ENCODE assay signal across 8 mouse cellular contexts in genomic region chr5:23788390-23788830, GRCm38 (mm10). TPM values are rescaled to one million over a fixed set of nuclear protein-coding genes. Genes with fewer than 3 reads are reported as not detected.
DNase-seq lines count a peak whose midpoint lies in the region; ATAC-seq lines count a peak whose summit lies in the region.
"Had no signal": no experiment of that assay in that cellular context is flagged by ENCODE, and none has a peak within 500 bp of the region (broad histone marks: within the 10 kb centered on the region; RNA-seq: fewer than 3 reads in every experiment).

No protein-coding gene starts in this region.

- no peak for ATAC-seq in lung, embryonic 16.5 days (ENCODE audit: low read depth)
- ATAC-seq in limb, embryonic 13.5 days (ENCODE audit: low FRiP score, low read depth), result no peak
- no peak for ATAC-seq in stomach, embryonic 14.5 days (ENCODE audit: insufficient number of reproducible peaks, insufficient read depth, low FRiP score, low read depth)

- peak overlapping the region; percentile 99 for H3K4me3 ChIP-seq in lung, embryonic 16.5 days (ENCODE audit: low read length)
- H3K4me3 ChIP-seq in forebrain, embryonic 10.5 days, result peak overlapping the region; percentile 96
- H3K4me3 ChIP-seq in limb, embryonic 13.5 days, result peak overlapping the region; percentile 91
- peak overlapping the region; percentile 67 for H3K4me3 ChIP-seq in stomach, embryonic 14.5 days (ENCODE audit: low read depth, low read length)

- peak overlapping the region; percentile 91 for H3K4me2 ChIP-seq in lung, embryonic 16.5 days (ENCODE audit: low read depth, low read length)
- H3K4me2 ChIP-seq in limb, embryonic 13.5 days (replicated peaks), result peak overlapping the region; percentile 82
- H3K4me2 ChIP-seq in stomach, embryonic 14.5 days (replicated peaks; ENCODE audit: low read depth, low read length), result peak overlapping the region; percentile 79

- peak overlapping the region; percentile 96 for H3K9ac ChIP-seq in lung, embryonic 16.5 days (ENCODE audit: low read length)
- peak overlapping the region; percentile 94 for H3K9ac ChIP-seq in limb, embryonic 13.5 days
- H3K9ac ChIP-seq in stomach, embryonic 14.5 days (replicated peaks; ENCODE audit: low read depth, low read length), result peak overlapping the region; percentile 75; the same call in 1 of the 2 replicates

- H3K27me3 ChIP-seq in lung, embryonic 16.5 days (ENCODE audit: control insufficient read depth, insufficient read depth, low read depth, low read length), result no peaks in the 10 kb centered on the region
- no peaks in the 10 kb centered on the region for H3K27me3 ChIP-seq in forebrain, embryonic 10.5 days (ENCODE audit: poor library complexity, severe bottlenecking)
- no peaks in the 10 kb centered on the region for H3K27me3 ChIP-seq in limb, embryonic 13.5 days
- no peaks in the 10 kb centered on the region for H3K27me3 ChIP-seq in stomach, embryonic 14.5 days (ENCODE audit: control insufficient read depth, insufficient read depth, low read length)

- DNase-seq in lung, adult 18-20 months, result no peak
- no peak for DNase-seq in forebrain, embryonic 10.5 days (ENCODE audit: extremely low spot score, low spot score)
- no peak for DNase-seq in right cerebral cortex, postnatal 4 days
- DNase-seq in gastrocnemius, postnatal 4 days (ENCODE audit: low spot score in 2 of 2), result no peak
- DNase-seq: adrenal gland, postnatal 25 days had no signal

- H3K36me3 ChIP-seq in lung, embryonic 16.5 days (ENCODE audit: control insufficient read depth, insufficient read depth, low read length), result peaks cover 7% of the 10 kb centered on the region; the same call in 1 of the 2 replicates
- H3K36me3 ChIP-seq in forebrain, embryonic 10.5 days (replicated peaks), result peaks cover 19% of the 10 kb centered on the region
- peaks cover 17% of the 10 kb centered on the region for H3K36me3 ChIP-seq in limb, embryonic 13.5 days
- peaks cover 14% of the 10 kb centered on the region; the same call in 1 of the 2 replicates for H3K36me3 ChIP-seq in stomach, embryonic 14.5 days (ENCODE audit: control insufficient read depth, insufficient read depth, low read length)

- WGBS in lung, embryonic 16.5 days, result 35% methylated on average over 3 of the region's 3 CpGs
- 52% methylated on average over 3 of the region's 3 CpGs for WGBS in forebrain, embryonic 10.5 days
- WGBS in limb, embryonic 13.5 days, result 43% methylated on average over 3 of the region's 3 CpGs
- WGBS in stomach, embryonic 14.5 days, result 32% methylated on average over 3 of the region's 3 CpGs

- H3K4me1 ChIP-seq in lung, embryonic 16.5 days (replicated peaks; ENCODE audit: control insufficient read depth, insufficient read depth, low read length), result peaks cover 8% of the 10 kb centered on the region
- H3K4me1 ChIP-seq in forebrain, embryonic 10.5 days, result peaks cover 19% of the 10 kb centered on the region
- H3K4me1 ChIP-seq in limb, embryonic 13.5 days, result peaks cover 9% of the 10 kb centered on the region
- 0 out of 2 replicates have a peak, but pooled peaks cover 3% of the 10 kb centered on the region for H3K4me1 ChIP-seq in stomach, embryonic 14.5 days (ENCODE audit: control insufficient read depth, insufficient read depth, low read length)

- no peak overlapping the region for H3K27ac ChIP-seq in lung, embryonic 16.5 days (ENCODE audit: low read length)
- H3K27ac ChIP-seq in forebrain, embryonic 10.5 days, result peak overlapping the region; percentile 91; the same call in 1 of the 2 replicates
- H3K27ac ChIP-seq in limb, embryonic 13.5 days, result no peak overlapping the region
- no peak overlapping the region for H3K27ac ChIP-seq in stomach, embryonic 14.5 days (ENCODE audit: low read length)

- H3K9me3 ChIP-seq in lung, embryonic 16.5 days (ENCODE audit: control insufficient read depth, low read length), result no peaks in the 10 kb centered on the region
- no peaks in the 10 kb centered on the region for H3K9me3 ChIP-seq in forebrain, embryonic 10.5 days
- no peaks in the 10 kb centered on the region for H3K9me3 ChIP-seq in limb, embryonic 13.5 days
- H3K9me3 ChIP-seq in stomach, embryonic 14.5 days (ENCODE audit: control insufficient read depth, low read depth, low read length), result no peaks in the 10 kb centered on the region

RNA-seq across cellular contexts. Expression of gene Rint1, which starts 0.9 kb away (rescaled TPM):
- polyA plus RNA-seq in lung, embryonic 16.5 days (2015; fragmentation: Nextera tagmentation; extraction: Ambion mirVana), result 30.6 and 37.2 TPM in 2 replicates
- 31.0 and 35.3 TPM in 2 replicates for polyA plus RNA-seq in forebrain, embryonic 10.5 days (2016; fragmentation: Nextera tagmentation; extraction: Ambion mirVana)
- polyA plus RNA-seq in limb, embryonic 13.5 days (2015; fragmentation: Nextera tagmentation; extraction: Ambion mirVana), result 45.2 and 46.8 TPM in 2 replicates
- 35.5 and 35.6 TPM in 2 replicates for polyA plus RNA-seq in stomach, embryonic 14.5 days (2014; fragmentation: Nextera tagmentation; extraction: Ambion mirVana)
- 10 to 100 TPM; 17.4 to 20.8 TPM for total RNA-seq in gastrocnemius, postnatal 4 days (2021)

RNA-seq across cellular contexts. Expression of gene Pus7, which starts 4.9 kb away (rescaled TPM):
- 23.0 and 23.6 TPM in 2 replicates for polyA plus RNA-seq in lung, embryonic 16.5 days (2015; fragmentation: Nextera tagmentation; extraction: Ambion mirVana)
- 43.7 and 44.8 TPM in 2 replicates for polyA plus RNA-seq in forebrain, embryonic 10.5 days (2016; fragmentation: Nextera tagmentation; extraction: Ambion mirVana)
- polyA plus RNA-seq in limb, embryonic 13.5 days (2015; fragmentation: Nextera tagmentation; extraction: Ambion mirVana), result 28.7 and 32.1 TPM in 2 replicates
- 31.8 and 37.8 TPM in 2 replicates for polyA plus RNA-seq in stomach, embryonic 14.5 days (2014; fragmentation: Nextera tagmentation; extraction: Ambion mirVana)
- 10 to 100 TPM; 15.7 to 19.4 TPM for total RNA-seq in gastrocnemius, postnatal 4 days (2021)

RNA-seq across cellular contexts. Expression of gene Tomm7, which starts 55.6 kb away (rescaled TPM):
- polyA plus RNA-seq in lung, embryonic 16.5 days (2015; fragmentation: Nextera tagmentation; extraction: Ambion mirVana), result 113 TPM in 2 replicates
- 143 and 147 TPM in 2 replicates for polyA plus RNA-seq in forebrain, embryonic 10.5 days (2016; fragmentation: Nextera tagmentation; extraction: Ambion mirVana)
- 107 and 108 TPM in 2 replicates for polyA plus RNA-seq in limb, embryonic 13.5 days (2015; fragmentation: Nextera tagmentation; extraction: Ambion mirVana)
- 116 and 131 TPM in 2 replicates for polyA plus RNA-seq in stomach, embryonic 14.5 days (2014; fragmentation: Nextera tagmentation; extraction: Ambion mirVana)
- 10 to 100 TPM; 54.7 to 58.0 TPM for total RNA-seq in gastrocnemius, postnatal 4 days (2021)
